Mouse (Mus musculus): Measurements from ENCODE around the gene Tsg101. TPM values are rescaled to one million over a fixed set of nuclear protein-coding genes. Genes with fewer than 3 reads are reported as not detected.

Gene Tsg101
- polyA plus RNA-seq (2012; fragmentation: generic; extraction: Trizol), result 68.5 TPM

GRCm38 (mm10) chr7:46919551-46920176 lies at the start of gene Tsg101:
Gene Tsg101 (minus strand): TSS chr7:46919969.
- H3K79me2 ChIP-seq (ENCODE audit: control insufficient read depth, insufficient read depth), result peaks cover 48% of the 10 kb centered on the region
- H3K27me3 ChIP-seq (ENCODE audit: control insufficient read depth, insufficient read depth, insufficient read length), result no peaks in the 10 kb centered on the region
- peak within 1 kb of the TSS; percentile 84 for H3K4me3 ChIP-seq
- TF ChIP-seq POLR2A (IDR thresholded peaks at IDR 0.05; ENCODE audit: insufficient read length, low read depth) (peak; percentile 95), MYOD1 (IDR thresholded peaks at IDR 0.05; ENCODE audit: control insufficient read depth in 1 of 3, insufficient read length in 2 of 3, low read depth in 2 of 3) (no peak), POLR2AphosphoS2 (IDR thresholded peaks at IDR 0.05; ENCODE audit: insufficient read length, low read depth) (peak; percentile 99), E2F4 (IDR thresholded peaks at IDR 0.05; ENCODE audit: insufficient read depth) (peak; percentile 2), MYOG (IDR thresholded peaks at IDR 0.05; ENCODE audit: control insufficient read depth in 1 of 3, insufficient read depth in 1 of 3, insufficient read length in 2 of 3, low read depth in 2 of 3) (no peak)
- H3ac ChIP-seq (ENCODE audit: control insufficient read depth, insufficient read length), result peak within 1 kb of the TSS; percentile 96
- H3K36me3 ChIP-seq (ENCODE audit: control insufficient read depth, insufficient read depth), result peaks cover 2% of the 10 kb centered on the region
- H3K4me2 ChIP-seq (ENCODE audit: low read depth), result peak within 1 kb of the TSS; percentile 93

GRCm38 (mm10) chr7:46964070-46964469 lies 44.3 kb upstream of the Tsg101 start:
- no peak overlapping the region for H3K4me3 ChIP-seq
- no peaks in the 10 kb centered on the region for H3K27me3 ChIP-seq (ENCODE audit: control insufficient read depth, insufficient read depth, insufficient read length)
- no peak overlapping the region for H3ac ChIP-seq (ENCODE audit: control insufficient read depth, insufficient read length)
- no peaks in the 10 kb centered on the region for H3K36me3 ChIP-seq (ENCODE audit: control insufficient read depth, insufficient read depth)
- no peak for TF ChIP-seq CEBPB (IDR thresholded peaks at IDR 0.05; ENCODE audit: insufficient read depth, poor library complexity, severe bottlenecking)
- no peak for TF ChIP-seq TCF3 (IDR thresholded peaks at IDR 0.05; ENCODE audit: insufficient read length, low read depth)
- H3K79me2 ChIP-seq (ENCODE audit: control insufficient read depth, insufficient read depth), result no peaks in the 10 kb centered on the region
- H3K4me2 ChIP-seq (ENCODE audit: low read depth), result no peak overlapping the region

GRCm38 (mm10) chr7:46962806-46963618 lies 43.2 kb upstream of the Tsg101 start:
- Histone ChIP-seq H3K36me3 (ENCODE audit: control insufficient read depth, insufficient read depth) (no peaks in the 10 kb centered on the region), H3ac (ENCODE audit: control insufficient read depth, insufficient read length) (no peak overlapping the region), H3K79me2 (ENCODE audit: control insufficient read depth, insufficient read depth) (no peaks in the 10 kb centered on the region), H3K4me2 (ENCODE audit: low read depth) (peak overlapping the region; percentile 63), H3K27me3 (ENCODE audit: control insufficient read depth, insufficient read depth, insufficient read length) (no peaks in the 10 kb centered on the region), H3K4me3 (no peak overlapping the region)
- no peak for TF ChIP-seq REST (IDR thresholded peaks at IDR 0.05; ENCODE audit: insufficient read depth, insufficient read length)
- no peak for TF ChIP-seq TCF12 (IDR thresholded peaks at IDR 0.05; ENCODE audit: insufficient read depth, poor library complexity, severe bottlenecking)
- no peak for TF ChIP-seq MYOG (IDR thresholded peaks at IDR 0.05; ENCODE audit: control insufficient read depth in 1 of 3, insufficient read depth in 1 of 3, insufficient read length in 2 of 3, low read depth in 2 of 3)
- no peak for TF ChIP-seq SRF (IDR thresholded peaks at IDR 0.05; ENCODE audit: control insufficient read depth, insufficient read length, low read depth)
- no peak for TF ChIP-seq TCF3 (IDR thresholded peaks at IDR 0.05; ENCODE audit: insufficient read length, low read depth)
- TF ChIP-seq CEBPB (IDR thresholded peaks at IDR 0.05; ENCODE audit: insufficient read depth, poor library complexity, severe bottlenecking), result no peak

- TF ChIP-seq TCF3 (IDR thresholded peaks at IDR 0.05; ENCODE audit: insufficient read length, low read depth) (no peak), E2F4 (IDR thresholded peaks at IDR 0.05; ENCODE audit: insufficient read depth) (no peak), CEBPB (IDR thresholded peaks at IDR 0.05; ENCODE audit: insufficient read depth, poor library complexity, severe bottlenecking) (no peak), MYOD1 (IDR thresholded peaks at IDR 0.05; ENCODE audit: control insufficient read depth in 1 of 3, insufficient read length in 2 of 3, low read depth in 2 of 3) (no peak), TCF12 (IDR thresholded peaks at IDR 0.05; ENCODE audit: insufficient read depth, poor library complexity, severe bottlenecking) (no peak), SRF (IDR thresholded peaks at IDR 0.05; ENCODE audit: control insufficient read depth, insufficient read length, low read depth) (no peak), REST (IDR thresholded peaks at IDR 0.05; ENCODE audit: insufficient read depth, insufficient read length) (no peak), MAX (IDR thresholded peaks at IDR 0.05; ENCODE audit: low read depth) (no peak), POLR2A (IDR thresholded peaks at IDR 0.05; ENCODE audit: insufficient read length, low read depth) (no peak), POLR2AphosphoS2 (IDR thresholded peaks at IDR 0.05; ENCODE audit: insufficient read length, low read depth) (no peak), MYOG (IDR thresholded peaks at IDR 0.05; ENCODE audit: control insufficient read depth in 1 of 3, insufficient read depth in 1 of 3, insufficient read length in 2 of 3, low read depth in 2 of 3) (no peak)
- no peak overlapping the region for H3ac ChIP-seq (ENCODE audit: control insufficient read depth, insufficient read length)
- no peaks in the 10 kb centered on the region for H3K27me3 ChIP-seq (ENCODE audit: control insufficient read depth, insufficient read depth, insufficient read length)
- H3K79me2 ChIP-seq (ENCODE audit: control insufficient read depth, insufficient read depth), result peaks cover 9% of the 10 kb centered on the region
- no peak overlapping the region for H3K4me3 ChIP-seq
- H3K36me3 ChIP-seq (ENCODE audit: control insufficient read depth, insufficient read depth), result no peaks in the 10 kb centered on the region
- peak overlapping the region; percentile 63 for H3K4me2 ChIP-seq (ENCODE audit: low read depth)
These were observed 42.4 kb upstream of the Tsg101 start for GRCm38 (mm10) chr7:46962132-46962531.

GRCm38 (mm10) chr7:46960991-46961390 lies 41.2 kb upstream of the Tsg101 start:
- Histone ChIP-seq H3K27me3 (ENCODE audit: control insufficient read depth, insufficient read depth, insufficient read length) (no peaks in the 10 kb centered on the region), H3ac (ENCODE audit: control insufficient read depth, insufficient read length) (no peak overlapping the region), H3K4me2 (ENCODE audit: low read depth) (no peak overlapping the region), H3K36me3 (ENCODE audit: control insufficient read depth, insufficient read depth) (no peaks in the 10 kb centered on the region), H3K4me3 (no peak overlapping the region), H3K79me2 (ENCODE audit: control insufficient read depth, insufficient read depth) (peaks cover 13% of the 10 kb centered on the region)
- no peak for TF ChIP-seq TCF12 (IDR thresholded peaks at IDR 0.05; ENCODE audit: insufficient read depth, poor library complexity, severe bottlenecking)
- no peak for TF ChIP-seq POLR2A (IDR thresholded peaks at IDR 0.05; ENCODE audit: insufficient read length, low read depth)
- no peak for TF ChIP-seq CEBPB (IDR thresholded peaks at IDR 0.05; ENCODE audit: insufficient read depth, poor library complexity, severe bottlenecking)
- TF ChIP-seq USF1 (IDR thresholded peaks at IDR 0.05; ENCODE audit: low read depth), result no peak
- no peak for TF ChIP-seq MYOD1 (IDR thresholded peaks at IDR 0.05; ENCODE audit: control insufficient read depth in 1 of 3, insufficient read length in 2 of 3, low read depth in 2 of 3)
- no peak for TF ChIP-seq REST (IDR thresholded peaks at IDR 0.05; ENCODE audit: insufficient read depth, insufficient read length)
- no peak for TF ChIP-seq MAX (IDR thresholded peaks at IDR 0.05; ENCODE audit: low read depth)
- TF ChIP-seq MYOG (IDR thresholded peaks at IDR 0.05; ENCODE audit: control insufficient read depth in 1 of 3, insufficient read depth in 1 of 3, insufficient read length in 2 of 3, low read depth in 2 of 3), result no peak
- no peak for TF ChIP-seq SRF (IDR thresholded peaks at IDR 0.05; ENCODE audit: control insufficient read depth, insufficient read length, low read depth)
- no peak for TF ChIP-seq TCF3 (IDR thresholded peaks at IDR 0.05; ENCODE audit: insufficient read length, low read depth)
- TF ChIP-seq POLR2AphosphoS2 (IDR thresholded peaks at IDR 0.05; ENCODE audit: insufficient read length, low read depth), result no peak
- no peak for TF ChIP-seq E2F4 (IDR thresholded peaks at IDR 0.05; ENCODE audit: insufficient read depth)
